Mouse (Mus musculus) left cerebral cortex, postnatal 4 days (tissue): ENCODE data around the gene Mrpl28. TPM values are rescaled to one million over a fixed set of nuclear protein-coding genes. Genes with fewer than 3 reads are reported as not detected.

ENCODE experiments used
- DNase-seq: peaks from one replicate; pipeline ENCODE4 v3.0.0-alpha.2; 2022
- intact Hi-C: fragments of 180-260 bp; cut with DNase I; formaldehyde crosslinking; loops from one replicate; pipeline ENCODE4 v1.15.1; 2025
- total RNA-seq, 2 experiments: library from RNA; stranded (reverse); gene quantifications; 2 replicates each; pipeline ENCODE4 v1.2.3; 2021

Mrpl28 gene
- total RNA-seq, 2 experiments from 2014 or later = 74.2 to 80.5 TPM

- DNase-seq = no peak
- intact Hi-C loops = no loop called here
Measured at GRCm38 (mm10) chr17:26115205-26115898, 7.9 kb upstream of the Mrpl28 start.

- DNase-seq = no peak
Measured at GRCm38 (mm10) chr17:26115956-26116487, 7.3 kb upstream of the Mrpl28 start.

GRCm38 (mm10) chr17:26116503-26117258, 6.6 kb upstream of the Mrpl28 start:
- no peak for DNase-seq
- intact Hi-C loops = no loop called here

More at GRCm38 (mm10) chr17:26115956-26116487, 7.3 kb upstream of the Mrpl28 start:
- intact Hi-C loops = no loop called here

GRCm38 (mm10) chr17:26119766-26120710, 3.3 kb upstream of the Mrpl28 start:
- peak; percentile 60 for DNase-seq
- intact Hi-C loops = no loop called here

- peak; percentile 47 for DNase-seq
- intact Hi-C loops = no loop called here
Measured at GRCm38 (mm10) chr17:26122431-26123140, 714 bp upstream of the Mrpl28 start.

GRCm38 (mm10) chr17:26124560-26124959, 1.3 kb downstream of the Mrpl28 start:
- intact Hi-C loops = no loop called here
- no peak for DNase-seq

GRCm38 (mm10) chr17:26125226-26125625, 1.9 kb downstream of the Mrpl28 start:
- no peak for DNase-seq
- intact Hi-C loops = no loop called here

GRCm38 (mm10) chr17:26131062-26131732, 7.9 kb downstream of the Mrpl28 start:
- no peak for DNase-seq
- intact Hi-C loops = loop anchor here (10.0 kb wide), 1 partner anchor 114 kb away; the partner anchor contains the start of gene Fam234a

- intact Hi-C loops = loop anchor here (10.0 kb wide), 1 partner anchor 113 kb away; the partner anchor contains the start of gene Fam234a
- no peak for DNase-seq
Measured at GRCm38 (mm10) chr17:26131856-26132853, 8.9 kb downstream of the Mrpl28 start.

- intact Hi-C loops = loop anchor here (10.0 kb wide), 1 partner anchor 108 kb away; the partner anchor contains the start of gene Fam234a
- DNase-seq = no peak
Measured at GRCm38 (mm10) chr17:26137106-26137750, 13.9 kb downstream of the Mrpl28 start.

GRCm38 (mm10) chr17:26137751-26138130, 14.4 kb downstream of the Mrpl28 start:
- intact Hi-C loops = loop anchor here (10.0 kb wide), 1 partner anchor 107 kb away; the partner anchor contains the start of gene Fam234a
- DNase-seq = no peak

- peak; percentile 97 for DNase-seq
- intact Hi-C loops = loop anchor here (10.0 kb wide), 1 partner anchor 106 kb away; the partner anchor contains the start of gene Fam234a
Measured at GRCm38 (mm10) chr17:26138239-26138836, 15.0 kb downstream of the Mrpl28 start, which contains the start of gene Axin1. Gene Axin1, plus strand, starts transcription at chr17:26138688.

- DNase-seq = peak; percentile 53
- intact Hi-C loops = loop anchor here (10.0 kb wide), 1 partner anchor 106 kb away; the partner anchor contains the start of gene Fam234a
Measured at GRCm38 (mm10) chr17:26138901-26139381, 15.6 kb downstream of the Mrpl28 start.

GRCm38 (mm10) chr17:26142796-26143195, 19.5 kb downstream of the Mrpl28 start:
- intact Hi-C loops = no loop called here
- no peak for DNase-seq

GRCm38 (mm10) chr17:26143386-26143785, 20.1 kb downstream of the Mrpl28 start:
- intact Hi-C loops = no loop called here
- no peak for DNase-seq

- no peak for DNase-seq
- intact Hi-C loops = no loop called here
Measured at GRCm38 (mm10) chr17:26149056-26149455, 25.8 kb downstream of the Mrpl28 start.
